Mouse (Mus musculus) common myeloid progenitor, adult 5-6 weeks (primary cell): ENCODE results near the gene Btnl2. TPM values are rescaled to one million over a fixed set of nuclear protein-coding genes. Genes with fewer than 3 reads are reported as not detected.
A peak's percentile ranks its signal among the peaks of the same experiment; 100 is the strongest.

Experiments
- ATAC-seq: replicated peaks from 2 replicates; pipeline ENCODE4 v1.8.0; 2016; ENCODE audit warnings: low read depth, mild to moderate bottlenecking, moderate TSS enrichment, inconsistent platforms; ENCODE audit not compliant: poor library complexity, severe bottlenecking
- total RNA-seq: library from RNA; stranded (forward); fragments of 200-1000, 187-1606 nt; gene quantifications from 2 replicates; pipeline ENCODE4 v1.2.3, GENCODE M21; 2017

Btnl2 gene
- total RNA-seq, 1 experiment from 2014 or later, result not detected

- no peak for ATAC-seq
These were observed 42.7 kb downstream of the Btnl2 start for GRCm38 (mm10) chr17:34397357-34397756.

GRCm38 (mm10) chr17:34398058-34398710, 43.6 kb downstream of the Btnl2 start:
- peak; percentile 71 for ATAC-seq

GRCm38 (mm10) chr17:34398711-34399393, 44.2 kb downstream of the Btnl2 start, which contains the start of gene BC051142:
BC051142 (plus strand) TSS chr17:34398820.
- ATAC-seq, result peak; percentile 92

- ATAC-seq, result no peak
These were observed 44.7 kb downstream of the Btnl2 start for GRCm38 (mm10) chr17:34399394-34399715.

- ATAC-seq, result peak; percentile 93; the same call in 1 of the 2 replicates
These were observed 56.5 kb downstream of the Btnl2 start for GRCm38 (mm10) chr17:34411117-34411516.

Other genes starting within 250 kb of the Btnl2 start
- 90.2 and 104 TPM in 2 replicates for gene H2-DMa, start 235.3 kb upstream of the Btnl2 start, total RNA-seq
- gene Brd2, start 232.2 kb upstream of the Btnl2 start, total RNA-seq, result 347 and 388 TPM in 2 replicates
- 3.3 and 5.5 TPM in 2 replicates for gene H2-DMb2, start 211.5 kb upstream of the Btnl2 start, total RNA-seq
- gene H2-DMb1, start 201.8 kb upstream of the Btnl2 start, total RNA-seq, result 31.9 and 35.1 TPM in 2 replicates
- 77.8 and 120 TPM in 2 replicates for gene Tap1, start 167.3 kb upstream of the Btnl2 start, total RNA-seq
- gene Psmb9, start 167.1 kb upstream of the Btnl2 start, total RNA-seq, result 75.3 and 119 TPM in 2 replicates
- 480 and 499 TPM in 2 replicates for gene Psmb8, start 157.1 kb upstream of the Btnl2 start, total RNA-seq
- gene Tap2, start 151.3 kb upstream of the Btnl2 start, total RNA-seq, result 80.1 and 87.6 TPM in 2 replicates
- 25.5 and 27.7 TPM in 2 replicates for gene H2-Ob, start 115.9 kb upstream of the Btnl2 start, total RNA-seq
- 67.2 and 91.5 TPM in 2 replicates for gene H2-Ab1, start 97.1 kb upstream of the Btnl2 start, total RNA-seq
- 17.1 and 26.2 TPM in 2 replicates for gene H2-Aa, start 67.0 kb upstream of the Btnl2 start, total RNA-seq
- 17.3 and 17.9 TPM in 2 replicates for gene H2-Eb1, start 49.0 kb upstream of the Btnl2 start, total RNA-seq
- not detected in 2 replicates for gene H2-Eb2, start 29.2 kb upstream of the Btnl2 start, total RNA-seq
- gene Btnl1, start 22.3 kb downstream of the Btnl2 start, total RNA-seq, result not detected in 2 replicates
- gene BC051142, start 44.0 kb downstream of the Btnl2 start, total RNA-seq, result 4.2 and 6.4 TPM in 2 replicates
- gene Btnl4, start 122.5 kb downstream of the Btnl2 start, total RNA-seq, result not detected in 2 replicates
- gene Btnl6, start 162.5 kb downstream of the Btnl2 start, total RNA-seq, result not detected in 2 replicates
- 1.5 TPM in 1 of 2 replicates, not detected in the other for gene Notch4, start 209.4 kb downstream of the Btnl2 start, total RNA-seq
- 11.3 and 22.4 TPM in 2 replicates for gene Gpsm3, start 235.0 kb downstream of the Btnl2 start, total RNA-seq
- gene Pbx2, start 236.4 kb downstream of the Btnl2 start, total RNA-seq, result 22.5 and 29.4 TPM in 2 replicates
- 0.73 and 1.4 TPM in 2 replicates for gene Ager, start 243.0 kb downstream of the Btnl2 start, total RNA-seq
- gene Rnf5, start 248.9 kb downstream of the Btnl2 start, total RNA-seq, result 13.2 and 14.4 TPM in 2 replicates
- 17.8 and 39.7 TPM in 2 replicates for gene Agpat1, start 249.4 kb downstream of the Btnl2 start, total RNA-seq